Mouse (Mus musculus): ENCODE data around the gene Lat. TPM values are rescaled to one million over a fixed set of nuclear protein-coding genes. Genes with fewer than 3 reads are reported as not detected.

Gene Lat
- polyA plus RNA-seq, 1 experiment from 2014 or later, result 2.7 TPM

DNA sequence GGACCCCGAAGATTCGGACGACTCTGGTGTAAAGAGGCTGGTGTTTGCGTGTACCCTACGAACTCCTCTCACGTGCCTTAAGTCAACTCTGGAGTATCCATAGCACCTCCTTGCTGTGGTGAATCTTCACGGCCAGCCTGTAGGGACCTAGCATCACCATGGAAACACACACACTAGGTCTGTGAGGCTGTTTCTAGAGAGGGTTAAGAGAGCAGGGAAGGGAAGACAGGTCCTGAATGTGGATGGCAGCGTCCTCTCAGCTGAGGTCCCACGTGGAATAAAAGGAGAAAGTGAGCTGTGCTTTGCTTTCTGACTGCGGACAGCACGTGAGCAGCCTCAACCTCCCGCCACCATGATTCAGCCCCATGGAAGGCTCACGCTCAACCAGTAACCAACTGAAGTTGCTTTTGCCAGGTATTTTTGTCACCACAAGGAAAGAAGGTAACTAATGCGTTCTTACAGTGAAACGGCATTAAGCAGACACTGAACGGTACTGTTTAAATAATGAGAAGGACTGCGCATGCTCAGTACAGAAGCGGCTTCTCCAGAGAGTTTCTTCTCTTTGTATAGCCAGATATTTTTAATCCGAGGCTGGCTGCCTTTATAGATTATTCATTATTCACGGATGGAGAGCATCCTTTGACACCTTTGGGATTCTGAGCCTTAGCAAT is 18.5 kb downstream of the Lat start:
- 0 out of 2 replicates have a peak, but pooled peaks cover 4% of the 10 kb centered on the region for H3K27me3 ChIP-seq
- no peaks in the 10 kb centered on the region for H3K9me3 ChIP-seq
- H3K4me2 ChIP-seq, result no peak overlapping the region
- no peak overlapping the region for H3K4me3 ChIP-seq
- H3K36me3 ChIP-seq, result no peaks in the 10 kb centered on the region
- H3K4me1 ChIP-seq, result no peaks in the 10 kb centered on the region
- H3K27ac ChIP-seq, result no peak overlapping the region
- ATAC-seq (ENCODE audit: insufficient number of reproducible peaks, insufficient read depth, low FRiP score, low TSS enrichment, low read depth), result no peak
- no peak overlapping the region for H3K9ac ChIP-seq
- 71% methylated on average over 20 of the region's 20 CpGs for WGBS

DNA sequence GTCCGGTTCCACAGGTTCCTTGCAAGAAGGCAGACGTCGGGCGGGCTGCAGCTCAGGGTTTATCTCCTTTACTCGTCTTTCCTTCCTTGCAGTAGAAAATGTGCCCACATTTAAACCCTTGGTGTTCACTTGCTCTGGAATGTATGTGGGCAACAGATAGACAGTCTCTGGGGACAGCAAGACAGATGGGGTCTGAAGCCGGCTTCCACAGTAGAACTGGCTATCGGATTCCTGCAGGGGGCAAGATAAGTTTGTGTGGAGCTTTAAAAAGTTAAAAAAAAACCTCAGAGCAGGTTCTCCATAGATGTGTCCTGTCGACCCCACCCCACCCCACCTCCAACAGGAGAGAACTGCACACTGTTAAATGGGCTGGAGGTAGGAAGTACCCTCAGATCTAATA is 21.1 kb downstream of the Lat start:
- H3K36me3 ChIP-seq, result no peaks in the 10 kb centered on the region
- no peak overlapping the region for H3K27ac ChIP-seq
- no peak for ATAC-seq (ENCODE audit: insufficient number of reproducible peaks, insufficient read depth, low FRiP score, low TSS enrichment, low read depth)
- no peaks in the 10 kb centered on the region for H3K9me3 ChIP-seq
- H3K4me1 ChIP-seq, result peaks cover 7% of the 10 kb centered on the region
- H3K27me3 ChIP-seq, result 0 out of 2 replicates have a peak, but pooled peaks cover 4% of the 10 kb centered on the region
- no peak overlapping the region for H3K9ac ChIP-seq
- H3K4me3 ChIP-seq, result no peak overlapping the region
- WGBS, result 60% methylated on average over 8 of the region's 8 CpGs
- H3K4me2 ChIP-seq, result no peak overlapping the region

DNA sequence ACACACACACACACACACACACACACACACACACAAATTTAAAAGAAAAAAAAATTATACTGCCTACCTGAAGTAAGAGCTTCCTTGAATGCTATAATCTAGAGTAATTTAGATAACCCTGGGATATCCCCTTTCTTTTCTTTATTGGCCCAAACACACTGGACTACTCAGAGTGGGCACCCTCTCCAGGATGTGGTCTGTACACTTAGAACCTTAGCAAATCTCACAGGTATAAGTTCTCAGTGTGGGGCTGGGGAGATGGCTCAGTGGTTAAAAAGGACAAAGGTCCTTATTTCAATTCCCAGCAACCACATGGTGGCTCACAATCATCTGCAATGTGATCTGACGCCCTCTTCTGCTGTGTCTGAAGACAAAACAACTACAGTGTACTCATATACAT is 22.3 kb downstream of the Lat start:
- no peaks in the 10 kb centered on the region for H3K36me3 ChIP-seq
- H3K4me3 ChIP-seq, result no peak overlapping the region
- no peak overlapping the region for H3K9ac ChIP-seq
- no peak overlapping the region for H3K4me2 ChIP-seq
- no peak overlapping the region for H3K27ac ChIP-seq
- 48% methylated on average over 1 of the region's 1 CpGs for WGBS
- no peak for ATAC-seq (ENCODE audit: insufficient number of reproducible peaks, insufficient read depth, low FRiP score, low TSS enrichment, low read depth)
- H3K9me3 ChIP-seq, result no peaks in the 10 kb centered on the region
- H3K27me3 ChIP-seq, result 0 out of 2 replicates have a peak, but pooled peaks cover 4% of the 10 kb centered on the region
- H3K4me1 ChIP-seq, result peaks cover 7% of the 10 kb centered on the region

DNA sequence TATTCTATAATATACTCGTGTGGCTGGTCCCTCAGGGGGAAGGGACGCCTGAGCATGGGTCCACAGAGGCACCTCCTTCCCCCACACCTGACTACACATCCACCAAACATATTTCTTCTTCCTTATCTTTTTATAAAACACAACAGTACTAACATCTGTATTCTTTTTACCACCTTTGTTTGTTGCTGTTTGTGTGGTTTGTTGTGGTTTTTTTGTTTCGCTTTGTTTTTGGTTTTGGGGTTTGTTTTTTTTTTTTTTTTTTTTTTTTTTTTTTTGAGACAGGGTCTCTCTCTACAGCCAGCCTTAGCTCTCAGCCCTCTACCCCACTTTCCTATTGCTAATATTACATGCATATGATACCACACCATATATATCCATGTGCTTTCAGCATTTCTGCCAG is 23.4 kb downstream of the Lat start:
- Histone ChIP-seq H3K9me3 (no peaks in the 10 kb centered on the region), H3K4me2 (no peak overlapping the region), H3K27me3 (0 out of 2 replicates have a peak, but pooled peaks cover 4% of the 10 kb centered on the region), H3K4me1 (peaks cover 7% of the 10 kb centered on the region), H3K4me3 (no peak overlapping the region), H3K9ac (no peak overlapping the region), H3K36me3 (no peaks in the 10 kb centered on the region), H3K27ac (no peak overlapping the region)
- ATAC-seq (ENCODE audit: insufficient number of reproducible peaks, insufficient read depth, low FRiP score, low TSS enrichment, low read depth), result no peak
- WGBS, result 48% methylated on average over 3 of the region's 3 CpGs

DNA sequence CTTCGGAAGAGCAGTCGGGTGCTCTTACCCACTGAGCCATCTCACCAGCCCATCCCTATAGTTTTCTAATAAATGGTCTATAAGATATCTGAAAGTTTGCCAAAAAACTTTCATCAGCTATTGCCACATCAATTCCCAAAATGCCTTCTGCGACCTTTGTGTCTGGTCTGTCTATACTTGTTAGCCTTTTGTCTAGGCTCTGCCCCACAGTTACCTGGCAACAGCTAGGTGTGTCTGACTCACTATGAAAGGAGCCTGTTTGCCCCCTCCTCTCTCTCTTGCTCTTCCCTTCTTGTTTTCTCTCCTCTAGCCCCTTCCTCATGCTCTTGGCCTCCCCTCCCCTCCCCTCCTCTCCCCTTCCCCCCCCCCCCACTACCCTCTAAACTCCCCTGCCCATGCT is 23.8 kb downstream of the Lat start:
- Histone ChIP-seq H3K4me1 (peaks cover 7% of the 10 kb centered on the region), H3K27ac (no peak overlapping the region), H3K36me3 (no peaks in the 10 kb centered on the region), H3K4me3 (no peak overlapping the region), H3K4me2 (no peak overlapping the region), H3K9me3 (no peaks in the 10 kb centered on the region), H3K27me3 (0 out of 2 replicates have a peak, but pooled peaks cover 4% of the 10 kb centered on the region), H3K9ac (no peak overlapping the region)
- ATAC-seq (ENCODE audit: insufficient number of reproducible peaks, insufficient read depth, low FRiP score, low TSS enrichment, low read depth), result no peak
- 54% methylated on average over 3 of the region's 3 CpGs for WGBS

DNA sequence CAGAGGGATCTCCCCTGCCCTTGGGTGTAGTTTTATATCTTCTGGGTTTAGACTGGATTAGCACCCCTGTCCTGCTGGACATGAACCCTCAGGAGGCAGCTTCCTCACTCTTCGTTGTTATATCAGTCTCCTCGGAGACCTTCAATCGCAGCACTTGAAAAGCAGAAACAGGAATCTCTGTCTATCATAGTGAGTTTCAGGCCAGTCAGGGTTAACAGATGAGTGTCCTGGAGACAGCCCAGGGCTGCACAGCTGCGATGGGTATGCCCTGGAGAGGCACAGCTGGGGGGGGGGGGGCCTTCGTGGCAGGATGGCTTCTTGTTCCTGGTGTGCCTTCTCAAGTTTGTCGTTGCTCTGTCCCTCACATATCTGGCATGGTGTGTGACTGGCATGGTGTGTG is 28.5 kb downstream of the Lat start:
- H3K4me2 ChIP-seq, result no peak overlapping the region
- 46% methylated on average over 6 of the region's 6 CpGs for WGBS

DNA sequence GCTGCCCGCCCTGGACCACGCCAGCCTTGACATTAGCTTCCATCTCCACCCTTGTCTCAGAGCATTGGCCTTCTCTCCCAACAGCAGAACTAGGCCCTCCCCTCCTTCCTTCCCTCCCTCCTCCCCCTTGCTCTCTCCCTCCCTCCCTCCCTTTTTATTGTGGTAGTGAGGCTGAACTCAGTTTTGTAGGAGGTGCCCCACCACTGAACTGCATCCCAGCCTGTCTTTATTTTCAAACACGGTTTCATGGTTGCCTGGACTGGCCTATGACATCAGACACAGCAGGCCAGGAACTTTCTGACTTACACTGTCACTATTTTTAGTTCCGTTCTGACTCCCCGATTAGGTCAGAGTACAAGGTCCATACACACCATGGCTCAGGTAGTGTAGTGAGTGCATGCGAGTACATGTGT is 29.2 kb downstream of the Lat start:
- no peaks in the 10 kb centered on the region for H3K36me3 ChIP-seq
- H3K9me3 ChIP-seq, result no peaks in the 10 kb centered on the region
- no peak overlapping the region for H3K4me3 ChIP-seq
- ATAC-seq (ENCODE audit: insufficient number of reproducible peaks, insufficient read depth, low FRiP score, low TSS enrichment, low read depth), result no peak
- H3K4me2 ChIP-seq, result no peak overlapping the region
- peaks cover 7% of the 10 kb centered on the region for H3K4me1 ChIP-seq
- H3K27me3 ChIP-seq, result no peaks in the 10 kb centered on the region
- H3K9ac ChIP-seq, result no peak overlapping the region
- 73% methylated on average over 6 of the region's 6 CpGs for WGBS
- no peak overlapping the region for H3K27ac ChIP-seq

More for the DNA sequence above, 28.5 kb downstream of the Lat start:
- H3K9ac ChIP-seq, result peak overlapping the region; percentile 36; the same call in 1 of the 2 replicates
- no peaks in the 10 kb centered on the region for H3K27me3 ChIP-seq
- H3K4me3 ChIP-seq, result no peak overlapping the region
- no peaks in the 10 kb centered on the region for H3K9me3 ChIP-seq
- H3K36me3 ChIP-seq, result no peaks in the 10 kb centered on the region
- peaks cover 7% of the 10 kb centered on the region for H3K4me1 ChIP-seq
- ATAC-seq (ENCODE audit: insufficient number of reproducible peaks, insufficient read depth, low FRiP score, low TSS enrichment, low read depth), result no peak
- no peak overlapping the region for H3K27ac ChIP-seq

DNA sequence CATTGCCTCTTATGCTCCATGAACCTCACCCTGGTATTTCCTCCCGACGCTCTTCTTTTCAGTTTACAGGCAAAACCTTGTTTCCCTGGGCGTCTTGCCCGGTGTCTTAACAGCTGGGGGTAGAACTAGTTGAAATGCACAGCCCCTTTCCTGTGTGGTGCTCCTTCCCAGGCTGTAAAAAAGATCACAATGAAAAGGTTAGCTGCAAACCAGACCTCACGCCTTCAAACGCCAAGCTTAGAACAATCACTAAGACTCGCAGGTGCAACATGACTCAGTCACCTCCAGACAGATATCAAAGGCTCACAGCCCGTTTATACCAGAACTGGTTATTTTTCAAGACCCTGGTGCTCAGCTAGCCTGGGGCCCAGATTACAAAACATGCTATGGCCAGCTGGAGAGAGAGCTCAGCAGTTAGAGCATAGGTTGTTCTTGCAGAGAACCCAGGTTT is 29.8 kb downstream of the Lat start:
- Histone ChIP-seq H3K27ac (no peak overlapping the region), H3K4me1 (peaks cover 4% of the 10 kb centered on the region), H3K9me3 (no peaks in the 10 kb centered on the region), H3K4me2 (no peak overlapping the region), H3K9ac (no peak overlapping the region), H3K27me3 (no peaks in the 10 kb centered on the region), H3K4me3 (no peak overlapping the region), H3K36me3 (no peaks in the 10 kb centered on the region)
- no peak for ATAC-seq (ENCODE audit: insufficient number of reproducible peaks, insufficient read depth, low FRiP score, low TSS enrichment, low read depth)
- 83% methylated on average over 8 of the region's 8 CpGs for WGBS

DNA sequence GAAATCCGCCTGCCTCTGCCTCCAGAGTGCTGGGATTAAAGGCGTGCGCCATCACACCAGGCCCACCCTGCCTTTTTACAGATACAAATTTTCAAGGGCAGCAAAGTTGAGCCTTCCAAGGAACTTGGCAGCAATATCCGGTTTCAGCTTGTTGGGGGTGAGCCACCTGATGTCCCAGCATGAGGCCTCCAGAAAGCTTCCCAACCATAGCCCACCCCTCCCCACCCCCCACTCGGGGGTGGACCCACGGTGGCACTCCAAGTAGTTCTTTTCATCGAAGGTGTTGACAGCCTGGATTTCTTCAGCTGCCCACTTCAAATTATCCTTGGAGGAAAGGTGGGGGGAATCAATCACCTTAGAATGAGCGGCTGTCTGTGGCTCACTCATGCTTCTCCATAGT is 30.5 kb downstream of the Lat start:
- no peaks in the 10 kb centered on the region for H3K4me1 ChIP-seq
- no peaks in the 10 kb centered on the region for H3K9me3 ChIP-seq
- H3K4me2 ChIP-seq, result no peak overlapping the region
- no peak overlapping the region for H3K27ac ChIP-seq
- WGBS, result 85% methylated on average over 8 of the region's 8 CpGs
- H3K36me3 ChIP-seq, result no peaks in the 10 kb centered on the region
- no peak overlapping the region for H3K9ac ChIP-seq
- no peaks in the 10 kb centered on the region for H3K27me3 ChIP-seq
- no peak for ATAC-seq (ENCODE audit: insufficient number of reproducible peaks, insufficient read depth, low FRiP score, low TSS enrichment, low read depth)
- no peak overlapping the region for H3K4me3 ChIP-seq

DNA sequence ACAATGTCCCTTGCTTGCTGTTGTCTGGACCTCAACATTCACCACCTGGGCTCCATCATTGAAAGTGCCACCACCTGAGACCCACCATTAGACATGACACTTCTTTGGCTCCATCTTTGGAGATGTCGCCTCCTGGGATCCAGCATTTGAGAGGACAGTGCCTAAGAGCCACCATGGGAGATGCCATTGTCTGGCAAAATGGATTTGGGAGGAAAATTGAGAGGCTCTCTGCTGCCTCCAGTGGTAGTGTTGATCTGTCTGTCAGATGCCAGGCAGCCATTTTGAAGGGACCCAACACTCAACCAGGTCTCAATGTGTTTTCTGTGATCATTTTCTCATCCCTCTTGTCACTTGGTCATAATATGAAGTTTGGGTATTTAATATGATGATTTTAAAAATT is 33.8 kb downstream of the Lat start:
- Histone ChIP-seq H3K9ac (no peak overlapping the region), H3K27ac (no peak overlapping the region), H3K9me3 (no peaks in the 10 kb centered on the region), H3K36me3 (no peaks in the 10 kb centered on the region), H3K4me3 (no peak overlapping the region), H3K4me1 (no peaks in the 10 kb centered on the region), H3K4me2 (no peak overlapping the region), H3K27me3 (peaks cover 3% of the 10 kb centered on the region; the same call in 1 of the 2 replicates)
- 90% methylated on average over 1 of the region's 1 CpGs for WGBS
- no peak for ATAC-seq (ENCODE audit: insufficient number of reproducible peaks, insufficient read depth, low FRiP score, low TSS enrichment, low read depth)

DNA sequence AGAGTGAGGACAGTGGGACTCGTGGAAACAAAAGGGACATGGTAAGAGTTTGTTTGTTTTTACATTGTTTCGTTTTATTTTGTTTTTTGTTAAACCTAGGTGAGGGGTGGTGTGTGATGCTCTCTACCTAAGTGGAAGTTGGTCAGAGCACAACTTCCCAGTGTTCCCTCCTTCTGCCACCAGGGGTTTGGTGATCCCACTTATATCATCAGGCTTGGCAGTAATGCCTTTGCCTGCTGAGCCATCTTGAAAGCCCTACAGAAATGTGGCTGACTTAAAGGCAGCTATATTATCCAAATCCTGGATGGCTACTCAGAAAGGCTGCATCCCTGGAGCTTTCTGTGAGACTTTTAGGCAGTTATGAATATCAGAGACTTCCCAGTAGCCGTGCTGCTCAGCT is 36.7 kb downstream of the Lat start:
- Histone ChIP-seq H3K9ac (no peak overlapping the region), H3K4me1 (no peaks in the 10 kb centered on the region)
- ATAC-seq (ENCODE audit: insufficient number of reproducible peaks, insufficient read depth, low FRiP score, low TSS enrichment, low read depth), result no peak

DNA sequence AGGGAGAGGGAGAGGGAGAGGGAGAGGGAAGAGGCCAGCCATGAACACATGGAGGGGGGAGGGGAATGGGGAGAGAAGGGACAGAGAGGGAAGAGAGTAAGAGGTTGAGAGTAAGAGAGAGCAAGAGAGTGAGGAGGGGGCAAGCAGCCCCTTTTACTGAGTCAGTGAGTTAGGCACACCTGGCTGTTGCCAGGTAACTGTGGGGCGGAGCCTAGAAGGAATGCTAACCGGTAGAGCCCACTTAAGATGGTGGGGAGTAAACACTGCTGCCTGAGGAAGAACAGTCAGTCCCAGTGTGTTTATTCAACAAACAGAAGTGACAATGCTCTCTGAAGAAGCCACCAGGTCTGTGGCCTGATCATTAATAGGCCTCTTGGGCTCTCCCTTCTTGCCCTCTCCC is 38.7 kb downstream of the Lat start:
- H3K9me3 ChIP-seq, result no peaks in the 10 kb centered on the region
- H3K9ac ChIP-seq, result no peak overlapping the region
- H3K27me3 ChIP-seq, result peaks cover 13% of the 10 kb centered on the region; the same call in 1 of the 2 replicates
- no peak overlapping the region for H3K27ac ChIP-seq
- ATAC-seq (ENCODE audit: insufficient number of reproducible peaks, insufficient read depth, low FRiP score, low TSS enrichment, low read depth), result no peak
- WGBS, result 58% methylated on average over 2 of the region's 2 CpGs
- no peaks in the 10 kb centered on the region for H3K4me1 ChIP-seq
- no peak overlapping the region for H3K4me2 ChIP-seq
- H3K36me3 ChIP-seq, result no peaks in the 10 kb centered on the region
- H3K4me3 ChIP-seq, result no peak overlapping the region

More for the DNA sequence above, 36.7 kb downstream of the Lat start:
- 84% methylated on average over 3 of the region's 3 CpGs for WGBS
- Histone ChIP-seq H3K4me3 (no peak overlapping the region), H3K4me2 (no peak overlapping the region), H3K27me3 (peaks cover 3% of the 10 kb centered on the region; the same call in 1 of the 2 replicates), H3K36me3 (no peaks in the 10 kb centered on the region), H3K27ac (no peak overlapping the region), H3K9me3 (no peaks in the 10 kb centered on the region)
